Mouse (Mus musculus) midbrain, embryonic 12.5 days (tissue): ENCODE data around the gene Sec62. TPM values are rescaled to one million over a fixed set of nuclear protein-coding genes. Genes with fewer than 3 reads are reported as not detected.

Experiments used
- ATAC-seq: fragments of 200-750 bp; cut with Nextera tagmentation; 2 replicates; pipeline ENCODE4 v1.8.0; 2017; ENCODE audit warnings: low read depth, moderate TSS enrichment, moderate library complexity; ENCODE audit not compliant: low FRiP score
- H3K27ac ChIP-seq: fragments of 300-500 bp; sonication (generic); replicated peaks from 2 replicates; pipeline ENCODE4 v1.5.1; 2016; ENCODE audit warnings: mild to moderate bottlenecking
- H3K27me3 ChIP-seq: fragments of 300-500 bp; sonication (generic); 2 replicates; pipeline ENCODE4 v1.6.1; 2016; ENCODE audit warnings: mild to moderate bottlenecking
- H3K36me3 ChIP-seq: fragments of 300-500 bp; sonication (generic); 2 replicates; pipeline ENCODE4 v1.6.1; 2016
- H3K4me1 ChIP-seq: fragments of 300-500 bp; sonication (generic); 2 replicates; pipeline ENCODE4 v1.6.1; 2016
- H3K4me2 ChIP-seq: fragments of 300-500 bp; sonication (generic); replicated peaks from 2 replicates; pipeline ENCODE4 v1.6.1; 2016; ENCODE audit warnings: mild to moderate bottlenecking, moderate library complexity
- H3K4me3 ChIP-seq: fragments of 300-500 bp; sonication (generic); 2 replicates; pipeline ENCODE4 v1.5.1; 2016; ENCODE audit warnings: mild to moderate bottlenecking
- H3K9ac ChIP-seq: fragments of 300-500 bp; sonication (generic); replicated peaks from 2 replicates; pipeline ENCODE4 v1.6.1; 2016; ENCODE audit warnings: mild to moderate bottlenecking, moderate library complexity
- H3K9me3 ChIP-seq: fragments of 300-500 bp; sonication (generic); 2 replicates; pipeline ENCODE4 v1.6.1; 2016; ENCODE audit warnings: mild to moderate bottlenecking
- WGBS: fragments of 180-500 bp; shearing (Covaris S2); methylation state at CpG from one replicate; pipeline ENCODE4 v1.1.7; 2016; 5-methylcytosine and 5-hydroxymethylcytosine counted together
- polyA plus RNA-seq: library from polyadenylated mRNA; unstranded; fragments of >200 nt; fragmentation: Nextera tagmentation; extraction: Ambion mirVana; gene quantifications from 2 replicates; pipeline ENCODE4 v1.2.1, GENCODE M21; 2016

Gene Sec62
- polyA plus RNA-seq, 1 experiment from 2014 or later, result 80.2 TPM

- no peak overlapping the region for H3K4me2 ChIP-seq
- no peak overlapping the region for H3K9ac ChIP-seq
- no peaks in the 10 kb centered on the region for H3K4me1 ChIP-seq
- H3K4me3 ChIP-seq, result no peak overlapping the region
- ATAC-seq, result no peak
- no peak overlapping the region for H3K27ac ChIP-seq
- H3K27me3 ChIP-seq, result no peaks in the 10 kb centered on the region
- no peaks in the 10 kb centered on the region for H3K9me3 ChIP-seq
- H3K36me3 ChIP-seq, result no peaks in the 10 kb centered on the region
- 92% methylated on average over 5 of the region's 5 CpGs for WGBS
Observed at GRCm38 (mm10) chr3:30774677-30775076, 18.0 kb upstream of the Sec62 start.

GRCm38 (mm10) chr3:30777984-30778383 lies 14.7 kb upstream of the Sec62 start:
- H3K4me1 ChIP-seq, result no peaks in the 10 kb centered on the region
- WGBS, result 77% methylated on average over 5 of the region's 5 CpGs
- no peak overlapping the region for H3K4me3 ChIP-seq
- H3K4me2 ChIP-seq, result no peak overlapping the region
- H3K9ac ChIP-seq, result no peak overlapping the region
- H3K27me3 ChIP-seq, result no peaks in the 10 kb centered on the region
- ATAC-seq, result no peak
- no peaks in the 10 kb centered on the region for H3K36me3 ChIP-seq
- no peak overlapping the region for H3K27ac ChIP-seq
- H3K9me3 ChIP-seq, result no peaks in the 10 kb centered on the region

GRCm38 (mm10) chr3:30788531-30788930 lies 4.1 kb upstream of the Sec62 start:
- Histone ChIP-seq H3K4me2 (no peak overlapping the region), H3K4me3 (no peak overlapping the region)
- 21% methylated on average over 5 of the region's 5 CpGs for WGBS

GRCm38 (mm10) chr3:30793403-30794221 lies 937 bp downstream of the Sec62 start:
- Histone ChIP-seq H3K4me2 (peak overlapping the region; percentile 73), H3K9ac (peak overlapping the region; percentile 99), H3K36me3 (no peaks in the 10 kb centered on the region), H3K9me3 (no peaks in the 10 kb centered on the region), H3K27me3 (no peaks in the 10 kb centered on the region), H3K4me3 (peak overlapping the region; percentile 97), H3K27ac (peak overlapping the region; percentile 90), H3K4me1 (peaks cover 7% of the 10 kb centered on the region)
- peak; percentile 83 for ATAC-seq
- under 1% methylated on average over 75 of the region's 75 CpGs for WGBS

More at GRCm38 (mm10) chr3:30788531-30788930, 4.1 kb upstream of the Sec62 start:
- Histone ChIP-seq H3K4me1 (no peaks in the 10 kb centered on the region), H3K36me3 (no peaks in the 10 kb centered on the region), H3K9ac (no peak overlapping the region), H3K27ac (no peak overlapping the region), H3K27me3 (no peaks in the 10 kb centered on the region), H3K9me3 (no peaks in the 10 kb centered on the region)
- no peak for ATAC-seq

- peaks cover 33% of the 10 kb centered on the region for H3K36me3 ChIP-seq
- no peak overlapping the region for H3K4me2 ChIP-seq
- no peak overlapping the region for H3K4me3 ChIP-seq
- ATAC-seq, result no peak
- H3K27ac ChIP-seq, result no peak overlapping the region
- no peaks in the 10 kb centered on the region for H3K4me1 ChIP-seq
- H3K9ac ChIP-seq, result no peak overlapping the region
- no peaks in the 10 kb centered on the region for H3K9me3 ChIP-seq
- H3K27me3 ChIP-seq, result no peaks in the 10 kb centered on the region
- WGBS, result 95% methylated on average over 3 of the region's 3 CpGs
Observed at GRCm38 (mm10) chr3:30802171-30802570, 9.5 kb downstream of the Sec62 start.

- no peak overlapping the region for H3K4me3 ChIP-seq
- no peak overlapping the region for H3K4me2 ChIP-seq
- H3K4me1 ChIP-seq, result no peaks in the 10 kb centered on the region
- no peaks in the 10 kb centered on the region for H3K9me3 ChIP-seq
- no peak overlapping the region for H3K27ac ChIP-seq
- H3K27me3 ChIP-seq, result no peaks in the 10 kb centered on the region
- H3K9ac ChIP-seq, result no peak overlapping the region
- WGBS, result 74% methylated on average over 3 of the region's 3 CpGs
- peaks cover 44% of the 10 kb centered on the region for H3K36me3 ChIP-seq
- ATAC-seq, result no peak
Observed at GRCm38 (mm10) chr3:30812881-30813280, 20.2 kb downstream of the Sec62 start.

GRCm38 (mm10) chr3:30818630-30819125 lies 26.0 kb downstream of the Sec62 start:
- 96% methylated on average over 16 of the region's 16 CpGs for WGBS
- no peak for ATAC-seq
- H3K36me3 ChIP-seq, result peaks cover 56% of the 10 kb centered on the region

GRCm38 (mm10) chr3:30822163-30822562 lies 29.5 kb downstream of the Sec62 start:
- H3K4me2 ChIP-seq, result no peak overlapping the region
- H3K36me3 ChIP-seq, result peaks cover 43% of the 10 kb centered on the region
- no peaks in the 10 kb centered on the region for H3K4me1 ChIP-seq
- no peak for ATAC-seq
- H3K9me3 ChIP-seq, result no peaks in the 10 kb centered on the region
- 92% methylated on average over 8 of the region's 8 CpGs for WGBS
- no peak overlapping the region for H3K4me3 ChIP-seq
- H3K27me3 ChIP-seq, result no peaks in the 10 kb centered on the region
- no peak overlapping the region for H3K9ac ChIP-seq
- no peak overlapping the region for H3K27ac ChIP-seq

More at GRCm38 (mm10) chr3:30818630-30819125, 26.0 kb downstream of the Sec62 start:
- H3K4me2 ChIP-seq, result no peak overlapping the region
- H3K27ac ChIP-seq, result no peak overlapping the region
- H3K9me3 ChIP-seq, result no peaks in the 10 kb centered on the region
- H3K4me1 ChIP-seq, result no peaks in the 10 kb centered on the region
- H3K9ac ChIP-seq, result no peak overlapping the region
- no peak overlapping the region for H3K4me3 ChIP-seq
- H3K27me3 ChIP-seq, result no peaks in the 10 kb centered on the region

GRCm38 (mm10) chr3:30826069-30826468 lies 33.4 kb downstream of the Sec62 start:
- WGBS, result 95% methylated on average over 5 of the region's 5 CpGs
- H3K9ac ChIP-seq, result no peak overlapping the region
- ATAC-seq, result no peak
- peaks cover 12% of the 10 kb centered on the region for H3K36me3 ChIP-seq
- H3K4me3 ChIP-seq, result no peak overlapping the region
- H3K4me1 ChIP-seq, result no peaks in the 10 kb centered on the region
- H3K27me3 ChIP-seq, result no peaks in the 10 kb centered on the region
- H3K4me2 ChIP-seq, result no peak overlapping the region
- H3K27ac ChIP-seq, result no peak overlapping the region
- H3K9me3 ChIP-seq, result no peaks in the 10 kb centered on the region

- ATAC-seq, result no peak
- H3K9me3 ChIP-seq, result no peaks in the 10 kb centered on the region
- H3K4me2 ChIP-seq, result no peak overlapping the region
- no peak overlapping the region for H3K4me3 ChIP-seq
- WGBS, result 78% methylated on average over 15 of the region's 15 CpGs
- H3K36me3 ChIP-seq, result no peaks in the 10 kb centered on the region
- H3K27me3 ChIP-seq, result no peaks in the 10 kb centered on the region
- no peaks in the 10 kb centered on the region for H3K4me1 ChIP-seq
- no peak overlapping the region for H3K9ac ChIP-seq
- no peak overlapping the region for H3K27ac ChIP-seq
Observed at GRCm38 (mm10) chr3:30831848-30832606, 39.4 kb downstream of the Sec62 start.

- no peak for ATAC-seq
Observed at GRCm38 (mm10) chr3:30833254-30833653, 40.6 kb downstream of the Sec62 start.

GRCm38 (mm10) chr3:30845755-30846154 lies 53.1 kb downstream of the Sec62 start:
- H3K27me3 ChIP-seq, result no peaks in the 10 kb centered on the region
- no peaks in the 10 kb centered on the region for H3K9me3 ChIP-seq
- no peak overlapping the region for H3K9ac ChIP-seq
- H3K4me1 ChIP-seq, result no peaks in the 10 kb centered on the region
- no peak overlapping the region for H3K4me2 ChIP-seq
- no peak overlapping the region for H3K4me3 ChIP-seq
- no peaks in the 10 kb centered on the region for H3K36me3 ChIP-seq
- 48% methylated on average over 2 of the region's 2 CpGs for WGBS
- no peak overlapping the region for H3K27ac ChIP-seq
- peak; percentile 52; the same call in 1 of the 2 replicates for ATAC-seq

More at GRCm38 (mm10) chr3:30833254-30833653, 40.6 kb downstream of the Sec62 start:
- no peak overlapping the region for H3K9ac ChIP-seq
- no peak overlapping the region for H3K4me2 ChIP-seq
- no peak overlapping the region for H3K27ac ChIP-seq
- no peaks in the 10 kb centered on the region for H3K27me3 ChIP-seq
- 0 out of 2 replicates have a peak, but pooled peaks cover 3% of the 10 kb centered on the region for H3K9me3 ChIP-seq
- no peaks in the 10 kb centered on the region for H3K4me1 ChIP-seq
- WGBS, result 86% methylated on average over 3 of the region's 3 CpGs
- H3K4me3 ChIP-seq, result no peak overlapping the region
- no peaks in the 10 kb centered on the region for H3K36me3 ChIP-seq
